Mouse (Mus musculus) adrenal gland, postnatal 10 days (tissue): ENCODE data around the gene Hdgf. TPM values are rescaled to one million over a fixed set of nuclear protein-coding genes. Genes with fewer than 3 reads are reported as not detected.

Source experiments
- DNase-seq: peaks from one replicate; pipeline ENCODE4 v3.0.0; 2021; ENCODE audit warnings: mixed read lengths
- total RNA-seq, 2 experiments: library from RNA; stranded (reverse); gene quantifications; 2 replicates each; pipeline ENCODE4 v1.2.3; 2021

Gene Hdgf
- total RNA-seq, 2 experiments from 2014 or later, result 161 to 162 TPM

DNA sequence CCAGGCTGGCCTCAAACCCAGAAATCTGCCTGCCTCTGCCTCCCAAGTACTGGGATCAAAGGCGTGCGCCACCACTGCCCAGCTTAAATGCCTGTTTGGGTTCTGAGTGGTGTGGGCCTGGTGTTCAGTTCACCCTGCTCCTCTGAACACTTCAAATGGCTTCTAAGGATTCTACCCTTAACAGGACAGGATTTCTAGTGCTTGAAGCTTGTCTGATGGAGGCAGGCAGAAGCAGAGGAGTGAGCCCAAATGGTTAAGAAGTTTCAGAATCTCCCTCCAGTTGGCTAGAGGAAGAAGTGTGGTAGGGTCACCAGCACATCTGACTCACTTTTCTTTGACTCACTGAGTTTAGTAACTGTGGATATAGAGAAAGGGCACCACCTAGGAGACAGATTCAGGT lies 3.3 kb downstream of the Hdgf start:
- DNase-seq, result no peak

GRCm38 (mm10) chr3:87909874-87910273 lies 3.8 kb downstream of the Hdgf start:
- peak; percentile 39 for DNase-seq

DNA sequence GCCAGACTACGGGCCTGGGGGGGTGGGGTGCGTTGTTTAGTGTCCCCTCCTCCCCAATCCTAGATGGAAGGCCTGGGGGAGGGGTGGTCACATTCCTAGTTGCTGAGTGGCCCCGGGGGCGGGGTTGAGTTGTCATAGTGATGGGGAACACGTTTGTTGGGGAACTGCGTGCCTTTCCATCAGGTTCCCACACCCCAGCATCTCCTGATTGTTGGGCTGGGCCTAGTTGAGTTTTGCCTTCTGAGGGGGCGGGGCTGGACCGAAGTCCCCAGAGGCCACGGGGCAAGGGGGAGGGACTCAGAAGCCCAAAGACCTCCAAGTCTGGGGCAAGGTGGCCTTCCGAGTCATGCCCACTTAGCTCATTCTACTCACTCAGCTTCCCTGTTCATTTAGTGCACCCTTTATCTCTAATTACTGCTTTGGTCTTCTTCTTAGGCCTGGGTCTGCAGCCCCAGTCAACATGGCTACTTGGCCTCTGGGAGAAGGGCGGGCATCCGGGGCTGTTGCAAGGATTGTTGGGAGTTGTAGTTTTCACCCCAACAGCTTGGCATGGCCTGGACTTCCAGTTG lies 4.5 kb downstream of the Hdgf start:
- peak; percentile 86 for DNase-seq

DNA sequence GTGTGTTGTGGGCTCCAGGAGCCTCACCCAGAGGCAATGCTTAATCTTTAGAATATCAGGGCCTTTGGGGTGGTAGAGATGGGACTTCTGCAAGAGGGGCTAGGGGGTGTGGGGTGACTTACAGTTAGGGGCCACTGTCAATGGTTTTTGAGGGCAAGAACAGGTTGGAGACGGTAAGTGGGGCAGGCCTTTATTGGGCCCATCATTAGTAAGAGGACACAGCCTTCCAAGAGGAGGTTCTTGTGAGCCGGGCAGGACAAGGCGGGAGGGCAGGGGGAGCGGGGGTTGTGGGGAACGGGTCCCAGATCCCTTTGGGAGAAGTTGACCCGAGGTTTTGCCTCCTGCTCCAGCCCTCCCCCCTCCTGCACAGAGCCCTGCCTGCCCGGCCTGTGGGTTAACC lies 7.4 kb downstream of the Hdgf start:
- no peak for DNase-seq

- DNase-seq, result no peak
Measured at GRCm38 (mm10) chr3:87913891-87914290, 7.8 kb downstream of the Hdgf start.

- DNase-seq, result no peak
Measured at GRCm38 (mm10) chr3:87916990-87917389, 10.9 kb downstream of the Hdgf start.

- DNase-seq, result no peak
Measured at GRCm38 (mm10) chr3:87918551-87918950, 12.4 kb downstream of the Hdgf start.

- peak; percentile 80 for DNase-seq
Measured at GRCm38 (mm10) chr3:87919336-87920108, 13.4 kb downstream of the Hdgf start, which contains the start of gene Mrpl24. TSS of gene Mrpl24 (plus strand) at chr3:87919506.

DNA sequence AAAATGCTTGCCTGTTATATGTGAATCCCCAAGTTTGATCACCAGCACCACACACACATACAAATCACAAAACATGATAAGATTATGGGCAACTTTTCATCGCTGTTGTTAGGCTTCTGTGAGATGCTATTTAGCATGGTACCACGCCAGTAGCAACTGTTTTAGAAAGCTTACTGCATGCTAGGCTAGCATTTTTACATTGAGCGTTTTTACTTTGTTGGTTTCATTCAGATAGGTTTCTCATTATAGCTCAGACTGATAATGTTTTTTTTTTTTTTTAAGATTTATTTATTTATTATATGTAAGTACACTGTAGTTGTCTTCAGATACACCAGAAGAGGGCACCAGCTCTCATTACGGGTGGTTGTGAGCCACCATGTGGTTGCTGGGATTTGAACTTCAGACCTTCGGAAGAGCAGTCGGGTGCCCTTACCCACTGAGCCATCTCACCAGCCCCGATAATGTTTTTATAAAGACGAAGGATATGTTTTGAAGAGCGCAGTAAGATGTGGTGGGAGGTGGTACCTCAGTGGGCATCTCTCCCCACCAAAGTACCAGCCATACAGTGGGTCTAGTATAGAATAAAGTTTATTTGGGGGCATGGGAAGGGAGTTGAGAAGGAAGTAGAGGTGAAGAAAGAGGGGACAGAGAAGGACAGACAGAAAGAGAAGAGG lies 14.3 kb downstream of the Hdgf start:
- DNase-seq, result no peak

- DNase-seq, result peak; percentile 52
Measured at GRCm38 (mm10) chr3:87924996-87925395, 18.9 kb downstream of the Hdgf start.

DNA sequence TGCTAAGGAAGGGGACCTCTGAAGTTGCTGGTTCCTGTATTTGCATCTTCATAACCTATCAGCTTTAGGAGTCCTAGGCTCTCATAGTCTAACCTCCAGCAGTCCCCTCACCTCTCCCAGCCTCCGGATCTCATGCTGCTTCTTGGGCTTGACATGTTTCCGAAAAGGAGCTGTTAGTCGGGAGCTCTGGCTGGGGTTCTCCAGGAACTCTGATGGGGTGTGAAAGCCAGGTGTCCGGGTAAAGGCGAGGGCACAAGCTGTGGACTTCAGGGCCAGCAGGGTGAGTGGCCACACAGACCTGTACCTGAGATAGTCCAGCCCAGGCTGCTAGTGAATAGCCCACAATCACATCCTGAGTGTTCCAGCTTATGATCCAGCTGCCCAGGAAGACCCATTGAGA lies 21.3 kb downstream of the Hdgf start:
- no peak for DNase-seq

DNA sequence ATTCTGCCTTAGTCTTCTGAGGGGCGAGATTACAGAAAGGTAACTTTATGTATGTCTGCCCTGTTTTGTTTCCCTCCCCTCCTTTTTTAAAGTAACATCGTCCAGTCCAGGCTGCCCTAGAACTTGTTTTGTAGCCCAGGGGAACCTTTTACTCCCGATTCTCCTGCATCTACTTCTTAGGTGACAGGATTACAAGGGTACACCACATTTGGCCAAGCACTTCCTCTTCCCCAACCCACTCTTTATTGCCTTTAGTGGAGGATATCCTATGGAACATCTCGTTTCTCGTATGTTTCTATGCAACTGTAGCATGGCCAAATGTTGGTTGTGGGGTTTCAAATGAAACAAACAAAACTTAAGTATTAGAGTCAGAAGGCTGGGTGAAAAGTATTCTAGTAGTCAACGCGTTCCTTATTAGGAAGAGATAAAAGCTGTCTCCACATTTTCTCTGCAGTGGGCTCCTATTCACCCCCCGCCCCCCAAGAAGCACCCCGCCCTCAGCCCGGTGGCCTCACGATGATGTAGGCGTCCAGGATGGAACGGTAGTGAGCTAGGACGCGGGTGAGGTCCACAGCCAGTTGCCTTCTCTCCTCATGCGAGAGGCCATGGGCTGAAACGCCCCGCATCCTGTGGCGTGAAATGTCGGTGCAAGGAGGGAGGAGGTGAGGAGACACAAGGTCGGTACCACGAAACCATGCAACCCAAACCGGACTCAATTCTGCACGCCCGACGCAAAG lies 23.4 kb downstream of the Hdgf start:
- DNase-seq, result no peak

DNA sequence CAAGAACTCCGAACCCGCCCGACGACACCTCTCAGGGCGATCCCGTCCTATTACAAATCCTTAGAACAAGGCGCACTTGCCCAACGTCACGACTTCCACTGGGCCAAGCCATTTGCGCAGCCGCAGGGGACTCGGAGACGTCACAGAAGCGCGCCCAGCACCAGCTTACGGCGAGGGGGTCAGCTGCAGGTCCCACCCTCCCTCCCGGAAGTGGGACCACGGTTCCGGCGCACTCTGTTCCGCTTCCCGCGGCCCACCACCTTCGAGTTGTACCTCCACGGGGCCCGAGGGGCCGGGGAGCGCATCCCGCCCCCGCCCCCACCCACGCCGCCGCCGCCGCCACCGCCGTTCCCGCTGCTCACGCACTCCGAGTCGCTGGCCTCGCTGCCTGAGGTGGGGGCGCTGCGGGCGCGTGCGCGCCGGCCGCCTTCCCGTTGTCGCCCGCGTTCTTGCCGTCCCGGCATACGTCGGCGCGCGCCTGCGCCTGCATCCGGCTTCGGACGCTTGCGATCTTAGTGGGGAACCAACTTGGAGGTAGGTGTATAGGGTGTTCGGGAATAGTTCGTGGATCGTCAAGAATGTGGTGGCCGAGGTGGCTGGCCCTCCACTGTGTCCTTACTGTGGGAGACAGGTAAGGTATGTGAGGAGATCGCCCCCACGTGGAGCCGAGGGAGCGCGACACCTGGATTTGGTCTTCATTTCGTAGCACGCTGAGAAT lies 24.1 kb downstream of the Hdgf start, which contains the start of the genes Isg20l2 and Rrnad1:
TSS of gene Isg20l2 (plus strand) at position 237 of the 718 bp plus-strand sequence.
TSS of gene Rrnad1 (minus strand) at position 640 of the 718 bp plus-strand sequence.
- peak; percentile 98 for DNase-seq

GRCm38 (mm10) chr3:87934026-87934425 lies 27.9 kb downstream of the Hdgf start:
- no peak for DNase-seq

DNA sequence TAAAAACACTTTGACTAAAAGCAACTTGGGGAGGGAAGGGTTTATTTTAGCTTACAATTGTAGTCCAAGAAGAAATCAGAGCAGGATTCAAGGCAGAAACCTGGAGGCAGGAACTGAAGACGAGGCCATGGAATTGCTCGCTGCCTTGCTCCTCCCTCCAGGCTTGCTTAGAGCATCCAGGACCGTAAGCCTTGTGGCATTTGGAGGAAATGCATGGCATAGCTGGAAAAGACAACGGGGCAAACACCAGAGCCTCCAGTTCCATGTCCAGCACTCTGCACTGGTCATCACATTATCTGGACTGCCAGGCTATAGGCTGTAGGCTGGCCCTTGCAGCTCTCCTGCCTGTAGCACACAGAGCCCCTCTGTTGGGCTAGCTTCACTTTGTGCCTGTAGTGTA lies 28.4 kb downstream of the Hdgf start:
- no peak for DNase-seq

DNA sequence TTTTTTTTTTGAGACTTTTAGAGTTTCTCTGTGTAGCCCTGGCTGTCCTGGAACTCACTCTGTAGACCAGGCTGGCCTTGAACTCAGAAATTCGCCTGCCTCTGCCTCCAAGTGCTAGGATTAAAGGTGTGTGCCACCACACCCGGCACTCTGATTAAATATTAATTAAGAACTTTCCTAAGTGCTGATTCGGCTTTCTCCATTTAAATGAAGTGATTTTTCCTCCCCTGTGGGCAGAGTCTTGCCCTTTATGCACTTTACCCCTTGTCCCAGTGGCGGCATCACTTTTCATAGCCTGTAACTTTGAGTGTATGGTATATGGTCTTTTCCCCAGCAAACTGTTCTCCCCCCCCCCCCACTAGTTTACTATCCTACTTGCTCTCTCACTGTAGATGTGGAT lies 29.1 kb downstream of the Hdgf start:
- DNase-seq, result no peak

DNA sequence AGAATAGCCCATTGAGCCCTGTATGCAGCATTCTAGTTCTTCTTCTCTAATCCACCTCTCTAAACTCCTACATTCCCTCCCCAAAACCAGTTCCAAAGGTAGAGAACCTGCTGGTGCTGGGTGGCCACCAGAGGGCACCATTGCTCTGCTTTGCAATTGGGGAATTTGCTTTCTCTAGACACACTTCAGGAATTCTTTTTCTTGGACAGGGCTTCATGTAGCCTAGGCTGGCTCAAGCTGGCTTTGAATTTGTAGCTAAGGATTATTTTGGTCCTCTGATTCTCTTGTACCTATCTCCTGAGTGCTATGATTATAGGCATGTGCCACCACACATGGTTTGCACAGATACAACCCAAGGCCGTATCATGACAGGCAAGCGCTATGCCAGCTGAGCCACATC lies 29.7 kb downstream of the Hdgf start:
- DNase-seq, result peak; percentile 92

- no peak for DNase-seq
Measured at GRCm38 (mm10) chr3:87940611-87941010, 34.5 kb downstream of the Hdgf start.

GRCm38 (mm10) chr3:87942471-87942870 lies 36.4 kb downstream of the Hdgf start:
- no peak for DNase-seq

GRCm38 (mm10) chr3:87943586-87943985 lies 37.5 kb downstream of the Hdgf start:
- DNase-seq, result no peak

DNA sequence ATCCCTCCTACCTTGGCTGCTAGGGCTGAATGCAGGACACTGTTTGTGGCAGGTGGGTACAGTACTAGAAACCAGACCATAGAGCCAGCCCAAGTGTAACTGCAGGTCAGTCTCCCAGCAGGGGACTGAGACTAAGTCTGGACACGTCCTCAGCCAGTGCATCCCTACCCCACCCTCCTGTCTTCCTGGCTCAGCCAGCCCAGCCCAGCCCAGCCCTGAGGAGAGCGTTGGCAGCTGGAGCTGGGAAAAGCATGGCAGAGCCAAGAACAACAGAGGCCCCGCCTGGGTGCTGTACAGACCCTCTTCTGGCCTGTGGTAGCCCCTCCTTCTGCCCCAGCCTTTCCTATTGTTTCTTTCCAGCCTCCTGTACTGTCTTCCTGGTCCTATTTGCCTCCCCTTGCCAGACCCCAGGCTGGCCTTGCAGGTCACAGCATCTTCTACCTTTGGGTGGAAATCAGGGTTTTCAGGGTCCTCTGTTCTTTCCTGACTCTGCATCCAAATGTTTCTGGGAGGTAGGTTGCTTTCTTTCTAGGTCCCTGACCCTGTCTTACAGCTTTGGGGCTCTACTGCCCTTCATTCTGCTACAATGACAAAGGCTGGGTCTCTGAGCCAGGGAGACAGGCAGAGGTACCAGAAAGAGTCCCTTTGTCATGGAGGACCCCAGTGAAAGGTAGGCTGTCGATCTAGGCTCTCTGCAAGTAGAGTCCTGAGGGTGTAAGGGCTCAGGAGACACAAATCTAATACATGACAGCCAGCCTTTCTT lies 38.9 kb downstream of the Hdgf start:
- DNase-seq, result no peak
